Mouse (Mus musculus): ENCODE measurements around the gene Omt2b. TPM values are rescaled to one million over a fixed set of nuclear protein-coding genes. Genes with fewer than 3 reads are reported as not detected.

Gene Omt2b
- polyA plus RNA-seq, 2 experiments, result not detected

DNA sequence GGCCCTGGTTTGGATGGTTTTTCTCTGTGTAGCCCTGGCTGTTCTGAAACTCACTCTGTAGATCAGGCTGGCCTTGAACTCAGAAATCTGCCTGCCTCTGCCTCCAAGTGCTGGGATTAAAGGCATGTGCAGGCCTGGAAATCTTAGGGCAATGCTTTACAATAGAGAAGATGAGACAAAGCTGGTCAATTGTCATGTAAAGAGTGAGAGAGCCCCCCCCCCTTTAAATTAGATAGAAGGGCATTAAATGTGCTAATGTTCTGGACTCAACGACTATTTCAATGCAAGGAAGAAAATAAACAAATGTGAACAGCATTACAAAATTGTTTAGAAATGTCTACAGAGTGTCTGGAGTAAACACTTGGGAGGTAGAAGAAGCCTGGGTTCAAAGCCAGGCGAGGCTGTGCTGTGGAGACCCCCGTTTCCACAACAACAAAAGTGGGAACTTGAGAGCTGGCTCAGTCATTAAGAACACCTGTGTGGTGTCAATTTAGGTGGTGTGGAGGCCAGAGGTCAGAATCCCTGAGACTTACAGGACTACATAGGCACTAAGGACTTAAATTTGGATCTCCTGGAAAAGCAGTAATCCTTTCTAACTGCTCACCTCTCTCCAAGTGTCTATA, 41.4 kb downstream of the Omt2b start:
- no peaks in the 10 kb centered on the region for H3K36me3 ChIP-seq (ENCODE audit: control insufficient read depth, insufficient read depth, low read length)
- WGBS, result 56% methylated on average over 3 of the region's 3 CpGs
- H3K27ac ChIP-seq (replicated peaks; ENCODE audit: low read depth, low read length), result no peak overlapping the region
- H3K27me3 ChIP-seq (ENCODE audit: control insufficient read depth, insufficient read depth, low read length), result no peaks in the 10 kb centered on the region
- no peak for DNase-seq (ENCODE audit: low spot score)
- no peak overlapping the region for H3K9ac ChIP-seq (ENCODE audit: low read depth, low read length, severe bottlenecking)
- no peaks in the 10 kb centered on the region for H3K4me1 ChIP-seq (ENCODE audit: control insufficient read depth, insufficient read depth, low read length)
- ATAC-seq (ENCODE audit: low FRiP score, low read depth), result no peak
- H3K4me3 ChIP-seq (replicated peaks; ENCODE audit: low read length), result no peak overlapping the region
- no peak for TF ChIP-seq POLR2A (IDR thresholded peaks at IDR 0.05; ENCODE audit: borderline replicate concordance, extremely low read depth, insufficient read depth, insufficient read length)
- H3K4me2 ChIP-seq (replicated peaks; ENCODE audit: low read depth, low read length, severe bottlenecking), result no peak overlapping the region
- no peaks in the 10 kb centered on the region for H3K9me3 ChIP-seq (ENCODE audit: control insufficient read depth, low read length)

GRCm38 (mm10) chr9:78369349-78369748, 42.0 kb downstream of the Omt2b start:
- Histone ChIP-seq H3K4me1 (ENCODE audit: control insufficient read depth, insufficient read depth, low read length) (no peaks in the 10 kb centered on the region), H3K27me3 (ENCODE audit: control insufficient read depth, insufficient read depth, low read length) (no peaks in the 10 kb centered on the region), H3K27ac (replicated peaks; ENCODE audit: low read depth, low read length) (no peak overlapping the region), H3K36me3 (ENCODE audit: control insufficient read depth, insufficient read depth, low read length) (no peaks in the 10 kb centered on the region), H3K9me3 (ENCODE audit: control insufficient read depth, low read length) (no peaks in the 10 kb centered on the region), H3K4me2 (replicated peaks; ENCODE audit: low read depth, low read length, severe bottlenecking) (no peak overlapping the region), H3K4me3 (replicated peaks; ENCODE audit: low read length) (no peak overlapping the region), H3K9ac (ENCODE audit: low read depth, low read length, severe bottlenecking) (no peak overlapping the region)
- no peak for TF ChIP-seq POLR2A (IDR thresholded peaks at IDR 0.05; ENCODE audit: borderline replicate concordance, extremely low read depth, insufficient read depth, insufficient read length)
- WGBS, result 91% methylated on average over 2 of the region's 2 CpGs
- no peak for ATAC-seq (ENCODE audit: low FRiP score, low read depth)
- DNase-seq (ENCODE audit: low spot score), result no peak

- Histone ChIP-seq H3K27me3 (ENCODE audit: control insufficient read depth, insufficient read depth, low read length) (no peaks in the 10 kb centered on the region), H3K4me2 (replicated peaks; ENCODE audit: low read depth, low read length, severe bottlenecking) (no peak overlapping the region), H3K4me1 (ENCODE audit: control insufficient read depth, insufficient read depth, low read length) (no peaks in the 10 kb centered on the region), H3K9me3 (ENCODE audit: control insufficient read depth, low read length) (no peaks in the 10 kb centered on the region), H3K4me3 (replicated peaks; ENCODE audit: low read length) (no peak overlapping the region), H3K27ac (replicated peaks; ENCODE audit: low read depth, low read length) (no peak overlapping the region), H3K9ac (ENCODE audit: low read depth, low read length, severe bottlenecking) (no peak overlapping the region), H3K36me3 (ENCODE audit: control insufficient read depth, insufficient read depth, low read length) (no peaks in the 10 kb centered on the region)
- no peak for TF ChIP-seq POLR2A (IDR thresholded peaks at IDR 0.05; ENCODE audit: borderline replicate concordance, extremely low read depth, insufficient read depth, insufficient read length)
- no peak for DNase-seq (ENCODE audit: low spot score)
- ATAC-seq (ENCODE audit: low FRiP score, low read depth), result no peak
- WGBS, result 88% methylated on average over 7 of the region's 7 CpGs
Observed at GRCm38 (mm10) chr9:78369786-78370185, 42.4 kb downstream of the Omt2b start.

DNA sequence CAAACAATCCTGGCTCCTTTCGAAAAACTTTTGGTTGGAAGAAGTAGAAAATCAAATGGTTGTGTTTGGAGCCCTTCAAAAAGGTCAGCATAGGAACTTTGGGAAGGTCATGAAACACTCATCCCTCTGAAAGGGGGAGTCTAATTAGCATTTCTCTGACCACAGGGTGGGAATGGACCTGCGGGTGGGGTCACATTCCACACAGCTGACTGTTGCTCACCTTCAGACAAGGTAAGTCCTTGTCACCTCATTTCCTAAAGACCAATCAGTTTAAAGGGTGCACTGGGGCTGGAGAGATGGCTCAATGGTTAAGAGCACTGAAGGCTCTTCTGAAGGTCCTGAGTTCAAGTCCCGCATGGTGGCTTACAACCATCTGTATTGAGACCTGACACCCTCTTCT, 44.1 kb downstream of the Omt2b start:
- H3K9me3 ChIP-seq (ENCODE audit: control insufficient read depth, low read length), result no peaks in the 10 kb centered on the region
- H3K36me3 ChIP-seq (ENCODE audit: control insufficient read depth, insufficient read depth, low read length), result no peaks in the 10 kb centered on the region
- H3K4me2 ChIP-seq (replicated peaks; ENCODE audit: low read depth, low read length, severe bottlenecking), result no peak overlapping the region
- no peak overlapping the region for H3K4me3 ChIP-seq (replicated peaks; ENCODE audit: low read length)
- H3K27ac ChIP-seq (replicated peaks; ENCODE audit: low read depth, low read length), result no peak overlapping the region
- H3K27me3 ChIP-seq (ENCODE audit: control insufficient read depth, insufficient read depth, low read length), result no peaks in the 10 kb centered on the region
- 94% methylated on average over 3 of the region's 3 CpGs for WGBS
- no peaks in the 10 kb centered on the region for H3K4me1 ChIP-seq (ENCODE audit: control insufficient read depth, insufficient read depth, low read length)
- H3K9ac ChIP-seq (ENCODE audit: low read depth, low read length, severe bottlenecking), result no peak overlapping the region
- no peak for ATAC-seq (ENCODE audit: low FRiP score, low read depth)
- no peak for TF ChIP-seq POLR2A (IDR thresholded peaks at IDR 0.05; ENCODE audit: borderline replicate concordance, extremely low read depth, insufficient read depth, insufficient read length)
- no peak for DNase-seq (ENCODE audit: low spot score)

- H3K27ac ChIP-seq (replicated peaks; ENCODE audit: low read depth, low read length), result no peak overlapping the region
- no peaks in the 10 kb centered on the region for H3K27me3 ChIP-seq (ENCODE audit: control insufficient read depth, insufficient read depth, low read length)
- H3K4me1 ChIP-seq (ENCODE audit: control insufficient read depth, insufficient read depth, low read length), result peaks cover 4% of the 10 kb centered on the region
- H3K9me3 ChIP-seq (ENCODE audit: control insufficient read depth, low read length), result no peaks in the 10 kb centered on the region
- no peak overlapping the region for H3K4me3 ChIP-seq (replicated peaks; ENCODE audit: low read length)
- no peak overlapping the region for H3K4me2 ChIP-seq (replicated peaks; ENCODE audit: low read depth, low read length, severe bottlenecking)
- DNase-seq (ENCODE audit: low spot score) (no peak), ATAC-seq (ENCODE audit: low FRiP score, low read depth) (no peak)
- no peak overlapping the region for H3K9ac ChIP-seq (ENCODE audit: low read depth, low read length, severe bottlenecking)
- H3K36me3 ChIP-seq (ENCODE audit: control insufficient read depth, insufficient read depth, low read length), result no peaks in the 10 kb centered on the region
- WGBS, result 81% methylated on average over 10 of the region's 10 CpGs
- no peak for TF ChIP-seq POLR2A (IDR thresholded peaks at IDR 0.05; ENCODE audit: borderline replicate concordance, extremely low read depth, insufficient read depth, insufficient read length)
Observed at GRCm38 (mm10) chr9:78372827-78373504, 45.6 kb downstream of the Omt2b start.
